Mouse (Mus musculus) ES-E14 (cell line): ENCODE measurements at regions not wholly inside any gene's neighbourhood (a gene's known extent, or its start where the extent isn't known, plus 50 kb on each side); places are given as distances from the start of the nearest gene placed in this dataset.

Experiments
- DNase-seq: peaks from one replicate; pipeline ENCODE4 v3.0.0-alpha.2; 2013; ENCODE audit warnings: low read depth, low spot score
- H3K27ac ChIP-seq: 2 replicates; pipeline ENCODE4 v1.5.1; 2012; ENCODE audit warnings: low read depth, mild to moderate bottlenecking, low read length, moderate library complexity, mixed read lengths; ENCODE audit not compliant: poor library complexity, insufficient read depth, severe bottlenecking
- H3K36me3 ChIP-seq: 2 replicates; pipeline ENCODE4 v1.6.1; 2012; ENCODE audit warnings: mild to moderate bottlenecking, low read length, moderate library complexity, mixed read lengths; ENCODE audit not compliant: control insufficient read depth, poor library complexity, insufficient read depth, severe bottlenecking
- H3K4me1 ChIP-seq, 2 experiments: fragments of 150-350 bp in 1 of 2; sonication (generic) in 1 of 2; 2 replicates each; pipeline ENCODE4 v1.6.1; 2012; ENCODE audit warnings: low read length in 2 of 2, mild to moderate bottlenecking in 1 of 2, mixed read lengths in 1 of 2; ENCODE audit not compliant: control insufficient read depth in 2 of 2, insufficient read depth in 2 of 2, poor library complexity in 1 of 2
- H3K4me3 ChIP-seq, 2 experiments: fragments of 150-350 bp in 1 of 2; sonication (generic) in 1 of 2; 2 replicates each; pipeline ENCODE4 v1.5.1; 2012; ENCODE audit warnings: low read length in 2 of 2, low read depth in 1 of 2, mild to moderate bottlenecking in 1 of 2, mixed read lengths in 1 of 2; ENCODE audit not compliant: insufficient read depth in 1 of 2, poor library complexity in 1 of 2, severe bottlenecking in 1 of 2
- H3K9ac ChIP-seq: 2 replicates; pipeline ENCODE4 v1.6.1; 2012; ENCODE audit warnings: low read depth, mild to moderate bottlenecking, low read length, mixed read lengths; ENCODE audit not compliant: poor library complexity, insufficient read depth, severe bottlenecking
- H3K9me3 ChIP-seq: fragments of 150-350 bp; sonication (generic); 2 replicates; pipeline ENCODE4 v1.6.1; 2012; ENCODE audit warnings: low read depth, mild to moderate bottlenecking, low read length; ENCODE audit not compliant: control insufficient read depth, insufficient read depth
- CHD2 ChIP-seq: IDR thresholded peaks from 2 replicates; pipeline ENCODE4 v1.6.1; 2014; ENCODE audit warnings: mild to moderate bottlenecking, low read depth, low read length, inconsistent platforms
- HCFC1 ChIP-seq: IDR thresholded peaks from 2 replicates; pipeline ENCODE4 v1.6.1; 2012; ENCODE audit warnings: low read length, inconsistent platforms, borderline replicate concordance; ENCODE audit not compliant: insufficient read depth
- MAFK ChIP-seq: IDR thresholded peaks from 2 replicates; pipeline ENCODE4 v1.6.1; 2014; ENCODE audit warnings: mild to moderate bottlenecking, low read depth, low read length, inconsistent platforms; ENCODE audit not compliant: insufficient read depth
- ZC3H11A ChIP-seq: IDR thresholded peaks from 2 replicates; pipeline ENCODE4 v1.6.1; 2012; ENCODE audit warnings: low read depth, mild to moderate bottlenecking, inconsistent platforms, low read length, borderline replicate concordance
- ZNF384 ChIP-seq: IDR thresholded peaks from 2 replicates; pipeline ENCODE4 v1.6.1; 2012; ENCODE audit warnings: low read depth, low read length, inconsistent platforms
- in situ Hi-C, 2 experiments: fragments of 600-800 bp; cut with MboI; formaldehyde crosslinking; loops; one replicate each; pipeline ENCODE4 v1.15.1; 2025; ENCODE audit warnings: low sequenced_read_pairs in 2 of 2, inconsistent platforms in 1 of 2; ENCODE audit not compliant: unreplicated experiment in 2 of 2

GRCm38 (mm10) chr9:14075452-14075851 is 199.4 kb upstream of the Sesn3 start:
- peaks cover 0 to 4% of the 10 kb centered on the region in 2 experiments; a peak in 1 of 4 replicates for H3K4me1 ChIP-seq
- no peaks in the 10 kb centered on the region for H3K36me3 ChIP-seq
- TF ChIP-seq HCFC1 (no peak), MAFK (no peak), ZC3H11A (no peak), CHD2 (no peak), ZNF384 (no peak)
- in situ Hi-C loops = no loop called here
- no peak overlapping the region for H3K4me3 ChIP-seq
- H3K9ac ChIP-seq = no peak overlapping the region
- DNase-seq = no peak
- H3K9me3 ChIP-seq = no peaks in the 10 kb centered on the region
- H3K27ac ChIP-seq = no peak overlapping the region

DNA sequence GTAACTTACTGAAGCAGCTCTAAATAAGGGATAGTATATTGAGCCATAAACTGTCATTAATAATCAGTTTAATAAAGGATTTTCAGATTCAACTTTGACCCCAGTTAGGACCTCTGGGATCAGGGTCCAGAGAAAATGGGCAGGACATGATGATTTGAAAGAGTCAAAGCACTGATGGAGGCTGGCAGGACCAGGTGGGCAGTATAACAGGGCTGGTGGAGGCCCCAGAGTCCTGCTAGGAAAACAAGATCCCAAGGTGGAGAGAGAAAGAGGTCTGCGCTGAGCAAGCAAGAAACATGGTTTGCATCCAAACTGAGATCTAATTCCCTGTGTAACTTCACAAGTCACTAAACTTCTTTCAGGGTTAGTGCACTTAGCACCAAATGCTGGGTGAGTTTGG is 199.0 kb upstream of the Sesn3 start:
- no peak for DNase-seq
- H3K36me3 ChIP-seq = no peaks in the 10 kb centered on the region
- H3K4me3 ChIP-seq = no peak overlapping the region
- no peak overlapping the region for H3K27ac ChIP-seq
- H3K9ac ChIP-seq = no peak overlapping the region
- no peaks in the 10 kb centered on the region for H3K9me3 ChIP-seq
- in situ Hi-C loops = no loop called here
- H3K4me1 ChIP-seq = peaks cover 0 to 2% of the 10 kb centered on the region in 2 experiments; a peak in 1 of 4 replicates
- no peak for TF ChIP-seq HCFC1
- no peak for TF ChIP-seq ZC3H11A
- no peak for TF ChIP-seq CHD2

DNA sequence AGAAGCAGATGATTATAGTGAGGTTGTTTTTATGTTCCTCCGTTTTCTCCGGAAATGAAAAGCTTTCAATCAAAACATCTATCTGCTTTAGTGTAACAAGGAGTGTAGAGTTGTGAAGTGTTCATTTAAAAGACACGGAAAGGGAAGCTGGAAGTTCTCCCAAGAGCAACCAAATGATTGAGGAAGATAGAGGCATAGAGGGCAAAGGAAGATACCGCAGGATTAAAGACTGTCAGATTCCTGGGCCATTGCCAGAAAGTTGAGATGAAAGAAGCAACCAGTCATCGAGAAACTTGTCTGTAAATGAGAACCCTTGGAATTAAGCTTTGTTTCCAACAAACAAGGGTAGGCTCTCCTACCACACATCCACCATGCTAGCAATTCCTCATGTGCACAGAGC is 198.1 kb upstream of the Sesn3 start:
- H3K27ac ChIP-seq = no peak overlapping the region
- H3K36me3 ChIP-seq = no peaks in the 10 kb centered on the region
- H3K9me3 ChIP-seq = no peaks in the 10 kb centered on the region
- no peak for TF ChIP-seq CHD2
- TF ChIP-seq ZNF384 = no peak
- TF ChIP-seq HCFC1 = no peak
- TF ChIP-seq ZC3H11A = no peak
- no peak for TF ChIP-seq MAFK
- H3K4me1 ChIP-seq = no peaks in the 10 kb centered on the region
- no peak overlapping the region for H3K4me3 ChIP-seq
- in situ Hi-C loops = no loop called here
- no peak overlapping the region for H3K9ac ChIP-seq
- DNase-seq = no peak

GRCm38 (mm10) chr9:14081138-14081537 is 193.7 kb upstream of the Sesn3 start:
- Histone ChIP-seq H3K9me3 (no peaks in the 10 kb centered on the region), H3K9ac (no peak overlapping the region), H3K4me3 (no peak overlapping the region), H3K4me1 (no peaks in the 10 kb centered on the region), H3K27ac (no peak overlapping the region), H3K36me3 (no peaks in the 10 kb centered on the region)
- DNase-seq = no peak
- in situ Hi-C loops = no loop called here
- TF ChIP-seq CHD2 = no peak
- TF ChIP-seq ZNF384 = no peak
- no peak for TF ChIP-seq ZC3H11A
- no peak for TF ChIP-seq HCFC1
- TF ChIP-seq MAFK = no peak

DNA sequence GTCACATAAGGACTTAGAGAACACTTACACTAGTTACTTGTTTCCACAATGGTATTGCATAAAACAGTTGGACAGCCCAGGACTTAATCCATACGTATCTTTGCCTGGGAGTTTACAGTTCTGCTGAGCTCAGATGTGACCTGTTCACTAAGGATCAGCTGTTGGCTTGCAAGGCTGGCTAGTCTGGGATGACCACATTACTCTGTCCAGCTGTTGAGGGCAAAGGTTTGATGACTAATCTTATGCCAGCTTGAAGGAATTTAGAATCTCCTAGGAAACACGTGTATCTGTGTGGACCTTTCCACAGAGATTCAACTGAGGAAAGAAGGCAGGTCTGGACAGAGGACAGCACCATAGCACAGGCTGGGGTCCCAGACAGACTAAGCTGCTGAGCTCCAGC is 188.7 kb upstream of the Sesn3 start:
- Histone ChIP-seq H3K4me3 (no peak overlapping the region), H3K27ac (no peak overlapping the region)
- in situ Hi-C loops = no loop called here

More for the DNA sequence above, 188.7 kb upstream of the Sesn3 start:
- Histone ChIP-seq H3K4me1 (no peaks in the 10 kb centered on the region), H3K9me3 (no peaks in the 10 kb centered on the region), H3K36me3 (no peaks in the 10 kb centered on the region), H3K9ac (no peak overlapping the region)
- no peak for DNase-seq
- TF ChIP-seq ZNF384 (no peak), HCFC1 (no peak), CHD2 (no peak), ZC3H11A (no peak), MAFK (no peak)
